Mouse (Mus musculus) stomach, embryonic 14.5 days (tissue): ENCODE measurements around the gene Cit. TPM values are rescaled to one million over a fixed set of nuclear protein-coding genes. Genes with fewer than 3 reads are reported as not detected.

Experiments used
- ATAC-seq: fragments of 200-750 bp; cut with Nextera tagmentation; 2 replicates; pipeline ENCODE4 v1.8.0; 2017; ENCODE audit warnings: low read depth, moderate TSS enrichment; ENCODE audit not compliant: insufficient number of reproducible peaks, insufficient read depth, low FRiP score
- H3K27ac ChIP-seq: fragments of 300-500 bp; sonication (generic); 2 replicates; pipeline ENCODE4 v1.5.1; 2014; ENCODE audit warnings: mild to moderate bottlenecking, low read length, moderate library complexity, mixed read lengths
- H3K27me3 ChIP-seq: fragments of 300-500 bp; sonication (generic); 2 replicates; pipeline ENCODE4 v1.6.1; 2014; ENCODE audit warnings: low read length, control low read depth, mixed read lengths; ENCODE audit not compliant: control insufficient read depth, insufficient read depth
- H3K36me3 ChIP-seq: fragments of 300-500 bp; sonication (generic); 2 replicates; pipeline ENCODE4 v1.6.1; 2014; ENCODE audit warnings: mild to moderate bottlenecking, control low read depth, low read length, moderate library complexity, mixed read lengths; ENCODE audit not compliant: control insufficient read depth, insufficient read depth
- H3K4me1 ChIP-seq: fragments of 300-500 bp; sonication (generic); 2 replicates; pipeline ENCODE4 v1.6.1; 2014; ENCODE audit warnings: low read length, control low read depth, mixed read lengths; ENCODE audit not compliant: control insufficient read depth, insufficient read depth
- H3K4me2 ChIP-seq: fragments of 300-500 bp; sonication (generic); replicated peaks from 2 replicates; pipeline ENCODE4 v1.6.1; 2014; ENCODE audit warnings: low read depth, low read length, control low read depth
- H3K4me3 ChIP-seq: fragments of 300-500 bp; sonication (generic); 2 replicates; pipeline ENCODE4 v1.5.1; 2014; ENCODE audit warnings: low read depth, low read length, control low read depth
- H3K9ac ChIP-seq: fragments of 300-500 bp; sonication (generic); replicated peaks from 2 replicates; pipeline ENCODE4 v1.6.1; 2014; ENCODE audit warnings: low read depth, mild to moderate bottlenecking, control low read depth, low read length, moderate library complexity, mixed read lengths
- H3K9me3 ChIP-seq: fragments of 300-500 bp; sonication (generic); 2 replicates; pipeline ENCODE4 v1.6.1; 2016; ENCODE audit warnings: low read depth, low read length, control low read depth; ENCODE audit not compliant: control insufficient read depth
- WGBS: fragments of 180-500 bp; shearing (Covaris S2); extraction: QIAGEN DNeasy Blood & Tissue Kit; methylation state at CpG from one replicate; pipeline ENCODE4 v1.1.7; 2014; 5-methylcytosine and 5-hydroxymethylcytosine counted together
- polyA plus RNA-seq: library from polyadenylated mRNA; unstranded; fragments of >200 nt; fragmentation: Nextera tagmentation; extraction: Ambion mirVana; gene quantifications from 2 replicates; pipeline ENCODE4 v1.2.1, GENCODE M21; 2014

Gene Cit
- polyA plus RNA-seq, 1 experiment from 2014 or later = 29.7 TPM

GRCm38 (mm10) chr5:116014237-116014636 lies 169.2 kb downstream of the Cit start:
- ATAC-seq = no peak
- H3K4me3 ChIP-seq = no peak overlapping the region
- no peak overlapping the region for H3K27ac ChIP-seq
- H3K27me3 ChIP-seq = no peaks in the 10 kb centered on the region
- peaks cover 55% of the 10 kb centered on the region for H3K36me3 ChIP-seq
- no peak overlapping the region for H3K9ac ChIP-seq
- no peak overlapping the region for H3K4me2 ChIP-seq
- H3K9me3 ChIP-seq = no peaks in the 10 kb centered on the region
- H3K4me1 ChIP-seq = no peaks in the 10 kb centered on the region
- WGBS = 94% methylated on average over 11 of the region's 11 CpGs

DNA sequence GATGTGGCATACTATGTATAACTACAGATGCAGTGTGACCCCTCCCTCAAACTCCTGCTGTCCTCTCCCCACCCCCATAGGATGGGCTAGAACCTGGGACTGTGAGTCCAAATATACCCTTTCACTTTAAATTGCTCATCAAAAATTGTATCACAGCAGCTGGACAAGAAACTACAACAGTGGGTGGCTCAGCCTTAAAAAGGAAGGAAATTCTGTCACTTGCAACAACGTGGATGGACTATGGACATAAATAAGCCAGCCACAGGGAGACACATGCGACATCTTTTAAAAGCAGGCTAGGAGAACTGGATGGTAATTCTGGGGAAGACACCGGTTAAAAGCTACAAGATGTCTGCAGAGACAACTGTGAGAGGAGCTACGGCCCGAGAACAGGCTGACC lies 171.5 kb downstream of the Cit start:
- ATAC-seq = no peak
- Histone ChIP-seq H3K4me3 (no peak overlapping the region), H3K4me2 (no peak overlapping the region), H3K27ac (no peak overlapping the region), H3K27me3 (no peaks in the 10 kb centered on the region), H3K4me1 (no peaks in the 10 kb centered on the region), H3K9me3 (no peaks in the 10 kb centered on the region), H3K9ac (no peak overlapping the region), H3K36me3 (peaks cover 75% of the 10 kb centered on the region)
- WGBS = 96% methylated on average over 5 of the region's 5 CpGs

GRCm38 (mm10) chr5:116017391-116017790 lies 172.3 kb downstream of the Cit start:
- H3K4me3 ChIP-seq = no peak overlapping the region
- H3K9ac ChIP-seq = no peak overlapping the region
- no peaks in the 10 kb centered on the region for H3K4me1 ChIP-seq
- no peak for ATAC-seq
- 92% methylated on average over 8 of the region's 8 CpGs for WGBS
- peaks cover 81% of the 10 kb centered on the region for H3K36me3 ChIP-seq
- no peaks in the 10 kb centered on the region for H3K9me3 ChIP-seq
- H3K27me3 ChIP-seq = no peaks in the 10 kb centered on the region
- no peak overlapping the region for H3K4me2 ChIP-seq
- no peak overlapping the region for H3K27ac ChIP-seq

GRCm38 (mm10) chr5:116018196-116018595 lies 173.1 kb downstream of the Cit start:
- Histone ChIP-seq H3K36me3 (peaks cover 81% of the 10 kb centered on the region), H3K9me3 (no peaks in the 10 kb centered on the region), H3K4me2 (no peak overlapping the region), H3K27me3 (no peaks in the 10 kb centered on the region), H3K4me3 (no peak overlapping the region), H3K27ac (no peak overlapping the region), H3K9ac (no peak overlapping the region), H3K4me1 (0 out of 2 replicates have a peak, but pooled peaks cover 3% of the 10 kb centered on the region)
- WGBS = 90% methylated on average over 9 of the region's 9 CpGs
- ATAC-seq = no peak

GRCm38 (mm10) chr5:116018784-116019183 lies 173.7 kb downstream of the Cit start:
- Histone ChIP-seq H3K4me3 (no peak overlapping the region), H3K27ac (no peak overlapping the region), H3K9me3 (no peaks in the 10 kb centered on the region), H3K27me3 (no peaks in the 10 kb centered on the region), H3K4me1 (0 out of 2 replicates have a peak, but pooled peaks cover 6% of the 10 kb centered on the region), H3K9ac (no peak overlapping the region), H3K4me2 (no peak overlapping the region), H3K36me3 (peaks cover 77% of the 10 kb centered on the region)
- 77% methylated on average over 6 of the region's 6 CpGs for WGBS
- ATAC-seq = no peak

DNA sequence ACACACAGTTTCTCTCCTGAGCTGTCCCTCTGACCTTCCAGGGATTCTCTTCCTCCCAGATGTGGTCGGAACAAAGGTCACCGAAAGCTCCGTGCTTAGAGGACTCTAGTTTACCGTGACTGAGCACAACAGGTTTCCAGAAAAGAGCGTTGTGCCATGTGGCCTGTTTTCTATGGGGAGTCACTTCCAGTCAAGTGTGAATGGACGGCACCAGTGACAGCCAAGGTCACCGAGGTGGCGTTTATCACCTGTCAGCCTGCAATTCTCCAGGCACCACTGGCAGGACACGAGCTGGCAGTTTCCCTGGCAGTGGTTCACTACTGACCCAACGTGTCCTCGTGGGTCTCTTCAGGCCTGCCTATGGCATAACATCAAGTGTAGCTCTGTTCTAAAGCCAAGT lies 174.3 kb downstream of the Cit start:
- Histone ChIP-seq H3K36me3 (peaks cover 71% of the 10 kb centered on the region), H3K27ac (no peak overlapping the region), H3K27me3 (no peaks in the 10 kb centered on the region), H3K4me1 (0 out of 2 replicates have a peak, but pooled peaks cover 6% of the 10 kb centered on the region), H3K9ac (no peak overlapping the region), H3K4me2 (no peak overlapping the region), H3K4me3 (no peak overlapping the region), H3K9me3 (no peaks in the 10 kb centered on the region)
- WGBS = 67% methylated on average over 11 of the region's 11 CpGs
- no peak for ATAC-seq

DNA sequence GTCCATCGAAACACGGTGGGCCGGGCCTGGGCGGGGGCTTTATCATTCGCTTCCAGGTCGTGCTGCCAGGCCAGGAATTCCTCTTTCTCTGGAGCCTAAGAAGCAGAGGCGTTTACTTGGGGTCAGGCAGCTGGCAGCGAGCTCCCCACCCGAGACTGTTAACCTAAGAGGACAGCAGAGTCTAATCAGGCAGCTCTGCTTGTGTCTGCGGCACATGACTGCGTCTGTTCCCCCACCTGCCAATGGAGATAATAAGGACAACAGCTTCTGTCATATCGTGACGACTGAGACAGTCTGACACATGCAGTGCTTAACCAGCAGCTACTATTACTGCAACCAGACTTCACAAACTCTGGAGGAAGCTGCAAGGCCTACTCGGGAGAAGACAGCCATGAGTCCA lies 176.5 kb downstream of the Cit start:
- Histone ChIP-seq H3K9ac (no peak overlapping the region), H3K4me3 (no peak overlapping the region), H3K9me3 (no peaks in the 10 kb centered on the region), H3K4me1 (0 out of 2 replicates have a peak, but pooled peaks cover 6% of the 10 kb centered on the region), H3K27ac (no peak overlapping the region), H3K4me2 (no peak overlapping the region), H3K27me3 (no peaks in the 10 kb centered on the region), H3K36me3 (peaks cover 52% of the 10 kb centered on the region)
- no peak for ATAC-seq
- 86% methylated on average over 14 of the region's 14 CpGs for WGBS

DNA sequence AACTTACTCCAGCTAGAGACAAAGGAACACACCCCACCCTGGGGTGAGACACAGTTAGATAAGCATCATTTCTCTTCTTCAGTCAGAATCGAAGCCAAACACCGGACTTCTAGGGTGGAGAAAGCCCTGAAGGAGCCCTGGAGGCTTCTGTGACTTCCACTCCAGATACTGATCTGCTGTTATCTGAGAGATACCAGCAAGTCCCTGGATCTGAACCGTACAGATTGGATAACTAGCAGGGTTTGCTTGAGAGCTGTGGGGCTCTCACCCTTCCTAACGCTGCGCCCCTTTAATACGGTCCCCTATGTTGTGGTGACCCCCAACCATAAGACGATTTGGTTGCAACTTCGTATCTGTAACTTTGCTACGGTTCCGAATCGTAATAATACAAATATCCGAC lies 177.1 kb downstream of the Cit start:
- H3K27me3 ChIP-seq = no peaks in the 10 kb centered on the region
- H3K4me3 ChIP-seq = no peak overlapping the region
- 0 out of 2 replicates have a peak, but pooled peaks cover 6% of the 10 kb centered on the region for H3K4me1 ChIP-seq
- no peak overlapping the region; the same call in 1 of the 2 replicates for H3K27ac ChIP-seq
- H3K9me3 ChIP-seq = no peaks in the 10 kb centered on the region
- ATAC-seq = no peak
- no peak overlapping the region for H3K9ac ChIP-seq
- H3K4me2 ChIP-seq = no peak overlapping the region
- 87% methylated on average over 12 of the region's 12 CpGs for WGBS
- peaks cover 46% of the 10 kb centered on the region for H3K36me3 ChIP-seq

- Histone ChIP-seq H3K4me1 (0 out of 2 replicates have a peak, but pooled peaks cover 6% of the 10 kb centered on the region), H3K4me3 (peak overlapping the region; percentile 82), H3K9ac (peak overlapping the region; percentile 80; the same call in 1 of the 2 replicates), H3K4me2 (peak overlapping the region; percentile 87), H3K36me3 (peaks cover 40% of the 10 kb centered on the region), H3K9me3 (no peaks in the 10 kb centered on the region), H3K27me3 (no peaks in the 10 kb centered on the region), H3K27ac (peak overlapping the region; percentile 11; the same call in 1 of the 2 replicates)
- ATAC-seq = no peak
- WGBS = 69% methylated on average over 7 of the region's 7 CpGs
Observed at GRCm38 (mm10) chr5:116022658-116023200, 177.7 kb downstream of the Cit start.
